Mouse (Mus musculus) liver, embryonic 14.5 days (tissue): Measurements from ENCODE around the gene Gprc5b.

Experiments used
- CTCF ChIP-seq: IDR thresholded peaks from 2 replicates; pipeline ENCODE4 v1.5.1; 2016; ENCODE audit warnings: antibody characterized with exemption, low read depth, control low read depth
- EP300 ChIP-seq: IDR thresholded peaks from 2 replicates; pipeline ENCODE4 v1.6.1; 2016; ENCODE audit warnings: antibody characterized with exemption, low read depth

- TF ChIP-seq CTCF (no peak), EP300 (no peak)
Measured at GRCm38 (mm10) chr7:118953626-118954282, 41.3 kb downstream of the Gprc5b start.
